Comparison of ENCODE assay signal across 24 mouse cellular contexts in genomic region chr3:131119435-131119834, GRCm38 (mm10).
"Had no signal": no experiment of that assay in that cellular context is flagged by ENCODE, and none has a peak within 500 bp of the region (broad histone marks: within the 10 kb centered on the region; RNA-seq: fewer than 3 reads in every experiment).

No protein-coding gene starts in this region.

- H3K4me1 ChIP-seq: heart, embryonic 13.5 days; heart, embryonic 15.5 days; hindbrain, embryonic 13.5 days; hindbrain, embryonic 15.5 days had no signal

- H3K9me3 ChIP-seq: heart, embryonic 13.5 days; heart, embryonic 15.5 days; hindbrain, embryonic 13.5 days; hindbrain, embryonic 15.5 days; kidney, embryonic 15.5 days; limb, embryonic 13.5 days; limb, embryonic 15.5 days had no signal

- ATAC-seq: hindbrain, postnatal 0 days; intestine, embryonic 16.5 days had no signal

- H3K27me3 ChIP-seq: limb, embryonic 13.5 days; limb, embryonic 15.5 days had no signal

- H3K4me2 ChIP-seq: heart, embryonic 11.5 days; heart, embryonic 13.5 days; heart, embryonic 15.5 days; hindbrain, embryonic 13.5 days; hindbrain, embryonic 15.5 days; kidney, embryonic 15.5 days; limb, embryonic 13.5 days; limb, embryonic 15.5 days had no signal

- H3K27ac ChIP-seq: gastrocnemius, adult 2 months; heart, adult 2 months; heart, embryonic 13.5 days; heart, embryonic 15.5 days; hindbrain, embryonic 13.5 days; hindbrain, embryonic 15.5 days; hindbrain, postnatal 0 days; kidney, embryonic 15.5 days; kidney, postnatal 0 days; left cerebral cortex, adult 2 months; limb, embryonic 13.5 days; limb, embryonic 15.5 days had no signal

- DNase-seq: gastrocnemius, adult 2 months; gastrocnemius, postnatal 10 days; gastrocnemius, postnatal 25 days; heart, adult 11 months; heart, adult 2 months; heart, postnatal 14 days; heart, postnatal 36 days; kidney, adult 11 months; kidney, adult 2 months; kidney, adult 9 months; kidney, postnatal 14 days; kidney, postnatal 36 days had no signal

- H3K4me3 ChIP-seq: gastrocnemius, adult 2 months; heart, adult 2 months; heart, embryonic 13.5 days; heart, embryonic 15.5 days; hindbrain, embryonic 13.5 days; hindbrain, embryonic 15.5 days; kidney, embryonic 15.5 days; left cerebral cortex, adult 2 months; limb, embryonic 13.5 days; limb, embryonic 15.5 days had no signal

- H3K36me3 ChIP-seq: heart, embryonic 15.5 days; hindbrain, embryonic 13.5 days; hindbrain, embryonic 15.5 days had no signal

- H3K9ac ChIP-seq: heart, embryonic 13.5 days; heart, embryonic 15.5 days; hindbrain, embryonic 13.5 days; hindbrain, embryonic 15.5 days; kidney, embryonic 15.5 days; limb, embryonic 13.5 days; limb, embryonic 15.5 days had no signal
